Mouse (Mus musculus): ENCODE data around the gene Eno1.

The Eno1 gene

DNA sequence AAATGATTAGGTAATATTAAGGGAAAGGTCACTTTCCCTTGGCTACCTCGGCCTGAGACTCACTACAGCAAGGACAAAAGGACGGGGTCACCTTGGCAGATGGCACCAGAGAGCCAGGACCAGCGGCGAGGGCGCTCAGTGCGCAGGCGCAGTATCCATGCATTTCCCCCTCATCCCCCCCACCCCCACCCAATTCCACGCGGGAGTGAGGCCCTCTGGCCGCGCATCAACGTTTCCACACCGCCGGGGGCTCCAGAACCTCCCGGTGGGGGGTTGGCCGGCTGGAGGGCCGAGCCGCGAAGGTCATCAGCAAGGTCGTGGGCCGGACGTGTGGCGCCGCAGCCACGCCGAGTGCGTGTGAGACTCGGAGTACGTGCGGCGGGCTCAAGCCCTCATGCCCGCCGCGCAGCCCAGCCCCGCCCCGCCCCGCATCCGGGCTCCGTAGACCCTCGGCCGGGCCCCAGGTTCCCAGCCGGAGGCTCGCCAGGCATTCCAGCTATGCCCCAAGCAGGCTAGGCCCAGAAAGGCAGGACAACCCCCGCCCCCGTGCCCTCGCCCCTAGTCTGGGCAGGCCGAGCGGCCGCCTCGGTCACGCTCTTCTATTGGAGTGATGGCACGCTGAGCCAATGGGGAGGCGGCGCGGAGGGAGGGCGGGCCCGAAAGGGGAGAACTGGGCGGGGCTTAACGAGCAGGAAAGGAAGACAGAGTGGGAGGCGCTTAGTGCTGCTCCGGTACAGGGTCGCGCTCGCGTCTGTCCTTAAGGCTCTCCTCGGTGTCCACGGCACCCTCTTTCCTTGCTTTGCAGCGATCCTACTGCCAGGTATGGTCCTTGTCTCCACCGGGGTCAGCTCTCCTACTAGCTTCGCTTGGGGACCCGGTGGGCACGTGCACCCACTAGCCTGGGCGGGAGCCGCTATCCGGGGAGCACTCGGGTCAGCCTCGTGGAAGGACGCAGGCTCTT lies at the start of gene Eno1:
TSS of gene Eno1 (plus strand) at position 201 of the 961 bp plus-strand sequence.
- WGBS, result under 1% methylated on average over 78 of the region's 78 CpGs

GRCm38 (mm10) chr4:150188236-150188635 lies 48.3 kb upstream of the Eno1 start:
- 69% methylated on average over 11 of the region's 11 CpGs for WGBS

DNA sequence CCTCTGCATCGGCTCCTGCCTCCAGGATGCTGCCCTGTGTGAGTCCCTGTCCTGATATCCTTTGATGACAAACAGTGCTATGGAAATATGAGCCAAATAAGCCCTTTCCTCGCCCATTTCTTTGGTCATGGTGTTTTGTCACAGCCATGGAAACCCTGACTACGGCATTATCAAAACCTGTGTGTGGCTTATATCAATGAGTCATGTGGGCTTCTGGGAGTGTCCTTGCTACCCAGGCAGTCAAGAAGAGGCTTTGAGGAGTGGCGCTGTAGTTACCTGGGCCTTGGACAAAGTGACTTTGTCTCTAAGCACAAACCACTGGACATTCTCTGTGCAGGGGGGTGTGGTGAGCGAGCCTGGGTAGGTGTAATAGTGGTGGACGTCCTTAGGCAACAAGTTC lies 44.3 kb upstream of the Eno1 start:
- WGBS, result 83% methylated on average over 6 of the region's 6 CpGs

DNA sequence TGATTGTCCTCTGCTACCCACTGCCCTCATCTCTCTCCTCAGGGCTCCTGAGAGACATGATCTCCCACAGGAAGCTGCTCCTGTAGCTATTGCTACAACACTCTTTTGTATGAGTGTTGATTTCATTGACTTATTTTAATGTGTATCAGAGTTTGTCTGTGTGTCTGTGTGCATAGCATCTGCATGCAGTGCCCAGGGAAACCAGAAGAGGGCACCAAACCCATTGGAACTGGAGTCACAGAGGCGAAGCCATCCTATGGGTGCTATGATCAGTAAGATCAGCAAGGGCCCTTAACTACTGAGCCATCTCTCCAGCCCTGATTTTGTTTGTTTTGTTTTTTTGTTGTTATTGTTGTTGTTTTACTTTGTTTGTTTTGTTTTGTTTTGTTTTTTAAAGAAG lies 42.6 kb upstream of the Eno1 start:
- WGBS, result 71% methylated on average over 1 of the region's 1 CpGs

DNA sequence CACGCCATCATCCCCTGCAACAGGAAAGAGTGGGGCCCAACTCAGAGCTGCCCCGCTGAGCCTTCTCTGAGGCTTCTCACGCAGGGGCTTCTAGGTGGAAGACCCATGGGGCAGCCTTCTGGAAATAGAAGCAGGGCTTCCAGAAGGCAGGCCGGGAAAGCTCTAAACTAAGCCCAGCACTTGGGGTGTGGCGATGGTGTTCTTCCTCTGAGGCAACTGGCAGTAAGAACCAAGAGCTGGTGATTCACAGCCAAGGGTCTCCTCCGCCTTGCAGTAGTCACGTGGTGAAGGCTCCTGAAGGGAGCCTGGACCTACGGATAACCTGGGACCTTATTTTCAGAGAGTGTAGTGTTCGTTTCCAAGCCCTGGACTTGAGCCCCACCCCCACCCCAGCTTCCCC lies 38.3 kb upstream of the Eno1 start:
- WGBS, result 85% methylated on average over 9 of the region's 9 CpGs

DNA sequence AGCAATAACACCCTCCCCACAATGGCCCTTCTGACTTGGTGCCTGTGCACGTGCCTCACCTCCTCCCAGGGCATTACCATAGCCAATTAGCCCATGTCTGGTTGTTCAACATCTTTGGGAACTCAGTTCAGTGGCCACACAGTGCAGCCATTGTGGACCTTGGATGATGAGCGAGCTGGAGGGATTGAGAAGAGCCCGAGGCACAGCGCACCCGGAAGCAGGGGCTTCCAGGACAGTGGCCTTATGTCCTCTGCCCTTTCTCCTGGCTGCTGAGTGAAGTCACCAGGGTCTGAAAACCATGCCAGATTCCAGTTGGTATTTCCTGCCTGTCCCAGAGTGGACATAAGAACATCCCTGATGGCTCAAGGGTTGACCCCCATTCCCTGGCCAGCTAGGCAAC lies 35.3 kb upstream of the Eno1 start, which contains the start of gene Car6:
TSS of gene Car6 (minus strand) at position 101 of the 400 bp plus-strand sequence.
- WGBS, result 69% methylated on average over 5 of the region's 5 CpGs

DNA sequence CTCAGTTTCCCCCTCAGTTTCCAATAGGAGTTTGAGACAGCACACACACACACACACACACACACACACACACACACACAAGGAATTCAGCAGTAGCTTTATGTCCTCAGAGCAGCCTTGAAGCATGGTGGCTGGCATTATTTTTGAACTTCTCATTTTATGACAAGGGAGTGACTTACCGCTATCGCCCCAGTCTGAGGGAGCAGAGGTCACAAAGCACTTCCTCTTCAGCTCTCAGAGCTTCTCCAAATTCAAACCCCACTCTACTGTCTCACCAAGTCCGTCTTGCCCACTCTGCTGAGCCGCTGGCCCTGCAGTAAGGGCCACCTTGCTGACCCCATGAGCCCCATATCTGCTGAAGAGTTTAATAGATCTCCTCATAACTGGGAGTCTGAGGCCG lies 33.8 kb upstream of the Eno1 start:
- whole genome bisulfite sequencing, result 88% methylated on average over 5 of the region's 5 CpGs

DNA sequence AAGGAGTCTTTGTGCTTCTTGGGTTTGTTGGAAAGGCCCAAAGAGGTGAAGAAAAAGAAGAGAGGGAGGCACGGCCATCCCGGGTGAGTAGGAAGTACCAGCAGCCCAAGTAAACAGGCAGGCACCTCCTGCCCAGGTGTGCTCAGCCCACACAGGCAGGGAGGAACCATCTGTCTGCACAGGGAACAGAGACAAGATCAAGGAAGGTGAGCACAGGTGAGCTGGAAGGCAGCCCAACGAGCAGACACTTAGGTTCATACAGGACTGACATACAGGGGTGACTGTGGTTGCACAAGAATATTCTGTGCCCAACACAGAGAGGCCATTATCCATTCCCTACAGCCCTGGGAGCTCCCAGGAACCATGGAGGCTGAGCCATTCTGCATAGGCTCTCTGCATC lies 31.6 kb upstream of the Eno1 start:
- 83% methylated on average over 3 of the region's 3 CpGs for WGBS

DNA sequence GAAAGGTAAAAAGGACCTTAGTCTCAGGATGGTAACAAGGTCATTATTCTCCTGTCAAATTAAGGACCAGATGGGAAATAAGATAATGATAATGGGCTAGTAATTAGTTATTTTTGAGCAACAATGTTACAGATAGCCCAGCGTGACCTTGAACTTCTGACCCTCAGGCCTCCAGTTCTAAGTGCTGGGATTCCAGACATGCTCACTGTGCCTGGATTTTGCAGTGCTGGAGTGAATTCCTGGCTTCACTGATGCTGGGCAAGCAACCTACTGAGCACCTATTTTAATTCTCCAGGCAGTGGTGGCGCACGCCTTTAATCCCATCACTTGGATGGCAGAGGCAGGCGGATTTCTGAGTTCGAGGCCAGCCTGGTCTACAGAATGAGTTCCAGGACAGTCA lies 26.8 kb upstream of the Eno1 start:
- 96% methylated on average over 5 of the region's 5 CpGs for WGBS

- WGBS, result 93% methylated on average over 8 of the region's 8 CpGs
Measured at GRCm38 (mm10) chr4:150210306-150210705, 26.2 kb upstream of the Eno1 start.

- 61% methylated on average over 10 of the region's 10 CpGs for WGBS
Measured at GRCm38 (mm10) chr4:150211930-150212552, 24.5 kb upstream of the Eno1 start.

GRCm38 (mm10) chr4:150212553-150212971 lies 24.0 kb upstream of the Eno1 start:
- WGBS, result 6% methylated on average over 15 of the region's 15 CpGs

DNA sequence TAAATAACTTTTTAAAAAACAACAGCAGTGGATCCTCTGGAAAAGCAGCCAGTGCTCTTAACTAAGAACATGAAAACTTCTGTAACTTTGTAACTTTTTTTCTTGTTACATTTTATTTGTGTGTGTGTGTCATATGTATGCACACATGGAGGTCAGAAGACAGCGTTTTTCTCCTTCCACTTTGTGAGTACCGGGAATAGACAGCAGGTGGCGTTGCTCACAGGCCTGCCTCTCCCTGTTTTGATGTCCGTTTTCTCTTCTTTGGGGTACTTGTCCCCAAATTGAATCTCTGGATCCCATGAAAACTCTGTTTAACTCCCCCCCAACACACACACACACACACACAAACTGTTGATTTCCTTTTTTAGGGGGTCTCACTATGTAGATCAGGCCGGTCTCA lies 22.6 kb upstream of the Eno1 start:
- 49% methylated on average over 5 of the region's 5 CpGs for WGBS

GRCm38 (mm10) chr4:150216423-150216822 lies 20.1 kb upstream of the Eno1 start:
- 78% methylated on average over 6 of the region's 6 CpGs for WGBS

DNA sequence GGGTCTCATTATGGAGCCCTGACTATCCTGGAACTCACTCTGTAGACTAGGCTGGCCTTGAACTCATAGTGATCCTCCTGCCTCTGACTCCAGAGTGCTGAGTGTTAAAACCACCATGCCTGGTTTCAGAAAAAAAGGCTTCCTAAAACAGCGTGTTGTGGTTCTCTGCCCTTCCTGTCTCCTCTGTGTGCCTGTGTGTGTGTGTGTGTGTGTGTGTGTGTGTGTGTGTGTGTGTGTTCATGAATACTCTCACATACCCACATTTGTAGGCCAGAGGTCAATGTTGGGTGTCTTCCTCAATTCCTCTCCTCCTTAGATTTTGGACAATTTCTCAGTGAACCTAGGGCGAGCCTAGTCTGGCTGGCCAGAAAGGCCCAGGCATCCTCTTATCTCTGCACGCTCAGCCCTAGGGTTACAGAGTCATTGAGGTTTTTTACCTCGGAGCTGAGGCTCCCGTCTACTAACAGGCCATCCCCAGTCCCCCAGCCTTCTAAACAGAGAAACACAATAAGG lies 19.4 kb upstream of the Eno1 start:
- WGBS, result 79% methylated on average over 5 of the region's 5 CpGs

DNA sequence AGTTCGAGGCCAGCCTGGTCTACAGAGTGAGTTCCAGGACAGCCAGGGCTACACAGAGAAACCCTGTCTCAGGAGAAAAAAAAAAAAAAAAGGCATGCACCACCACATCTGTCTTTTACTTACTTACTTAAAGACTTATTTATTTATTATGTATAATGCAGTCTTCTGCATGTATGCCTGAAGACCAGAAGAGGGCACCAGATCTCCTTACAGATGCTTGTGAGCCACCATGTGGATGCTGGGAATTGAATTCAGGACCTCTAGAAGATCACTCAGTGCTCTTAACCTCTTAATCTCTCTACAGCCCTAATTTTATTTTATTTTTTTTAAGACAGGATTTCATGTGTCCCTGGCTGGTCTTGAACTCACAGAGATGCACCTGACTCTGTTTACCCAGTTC lies 18.6 kb upstream of the Eno1 start:
- 90% methylated on average over 1 of the region's 1 CpGs for WGBS

- 74% methylated on average over 9 of the region's 9 CpGs for WGBS
Measured at GRCm38 (mm10) chr4:150219501-150220292, 16.8 kb upstream of the Eno1 start.

DNA sequence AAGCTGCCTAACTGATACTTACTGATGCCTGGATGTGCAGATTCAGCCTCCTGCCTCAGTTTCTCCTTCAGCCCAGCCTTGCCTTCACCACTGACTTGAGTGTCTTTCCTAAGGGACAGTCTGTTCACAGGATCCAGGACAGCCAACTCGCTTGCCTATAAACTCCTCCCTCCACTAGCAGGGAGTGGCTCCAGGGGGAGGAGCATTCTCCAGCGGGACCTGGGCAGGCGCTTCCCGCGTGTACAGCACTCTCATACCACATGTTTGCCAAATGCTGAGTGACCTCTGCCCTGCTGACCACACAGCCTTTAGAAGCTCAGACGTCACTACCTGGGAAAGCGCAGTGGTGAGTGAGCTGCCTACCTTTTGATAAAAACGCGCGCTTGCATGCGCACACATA lies 15.9 kb upstream of the Eno1 start:
- 37% methylated on average over 11 of the region's 11 CpGs for WGBS

- WGBS, result 76% methylated on average over 10 of the region's 10 CpGs
Measured at GRCm38 (mm10) chr4:150221017-150221640, 15.4 kb upstream of the Eno1 start.

DNA sequence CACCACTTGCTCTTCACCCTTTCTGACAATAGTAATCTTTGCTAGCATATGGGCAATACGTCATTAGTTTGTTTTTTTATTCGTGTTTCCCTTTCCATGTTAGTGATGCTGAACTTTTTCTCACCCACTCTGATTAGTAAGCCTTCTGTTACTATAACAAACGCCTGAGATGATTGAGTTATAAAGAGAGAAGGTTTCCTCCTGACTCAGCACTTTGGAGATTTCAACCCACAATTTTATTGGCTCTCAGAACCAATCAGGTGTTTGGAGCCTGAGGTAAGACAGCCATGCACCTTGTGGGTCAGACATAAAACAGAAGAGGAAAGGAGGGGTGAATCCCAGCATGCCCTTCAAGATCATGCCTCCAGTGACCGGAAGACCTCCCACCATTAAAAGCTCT lies 12.7 kb upstream of the Eno1 start:
- WGBS, result 82% methylated on average over 4 of the region's 4 CpGs

- WGBS, result 49% methylated on average over 1 of the region's 1 CpGs
Measured at GRCm38 (mm10) chr4:150225700-150226099, 10.8 kb upstream of the Eno1 start.

Measured in cerebral cortex, adult 2 months (tissue).